Mouse (Mus musculus) forebrain, embryonic 14.5 days (tissue): Measurements from ENCODE around the gene Mepe. TPM values are rescaled to one million over a fixed set of nuclear protein-coding genes. Genes with fewer than 3 reads are reported as not detected.

Experiments
- ATAC-seq: fragments of 200-750 bp; cut with Nextera tagmentation; 2 replicates; pipeline ENCODE4 v1.8.0; 2017; ENCODE audit warnings: mild to moderate bottlenecking, moderate library complexity
- DNase-seq: peaks from one replicate; pipeline ENCODE4 v3.0.0-alpha.2; 2015; ENCODE audit warnings: low spot score
- H3K27ac ChIP-seq: fragments of 300-500 bp; sonication (generic); 2 replicates; pipeline ENCODE4 v1.5.1; 2014; ENCODE audit warnings: low read depth, mild to moderate bottlenecking, control low read depth, low read length, moderate library complexity
- H3K27me3 ChIP-seq: fragments of 300-500 bp; sonication (generic); replicated peaks from 2 replicates; pipeline ENCODE4 v1.6.1; 2014; ENCODE audit warnings: low read length, control low read depth, mixed read lengths; ENCODE audit not compliant: control insufficient read depth, insufficient read depth
- H3K36me3 ChIP-seq: fragments of 300-500 bp; sonication (generic); 2 replicates; pipeline ENCODE4 v1.6.1; 2014; ENCODE audit warnings: low read length, control low read depth; ENCODE audit not compliant: control insufficient read depth, insufficient read depth
- H3K4me1 ChIP-seq: fragments of 300-500 bp; sonication (generic); 2 replicates; pipeline ENCODE4 v1.6.1; 2014; ENCODE audit warnings: antibody characterized with exemption, low read length, control low read depth; ENCODE audit not compliant: control insufficient read depth, insufficient read depth
- H3K4me2 ChIP-seq: fragments of 300-500 bp; sonication (generic); 2 replicates; pipeline ENCODE4 v1.6.1; 2014; ENCODE audit warnings: mild to moderate bottlenecking, control low read depth, low read length
- H3K4me3 ChIP-seq: fragments of 300-500 bp; sonication (generic); 2 replicates; pipeline ENCODE4 v1.5.1; 2014; ENCODE audit warnings: low read depth, low read length, control low read depth
- H3K9ac ChIP-seq: fragments of 300-500 bp; sonication (generic); 2 replicates; pipeline ENCODE4 v1.6.1; 2014; ENCODE audit warnings: mild to moderate bottlenecking, low read length, control low read depth, moderate library complexity
- H3K9me3 ChIP-seq: fragments of 300-500 bp; sonication (generic); replicated peaks from 2 replicates; pipeline ENCODE4 v1.6.1; 2016; ENCODE audit warnings: low read length, control low read depth, mixed read lengths; ENCODE audit not compliant: control insufficient read depth
- WGBS: fragments of 180-500 bp; shearing (Covaris S2); extraction: QIAGEN DNeasy Blood & Tissue Kit; methylation state at CpG from one replicate; pipeline ENCODE4 v1.1.7; 2014; 5-methylcytosine and 5-hydroxymethylcytosine counted together
- microRNA-seq: library from miRNA; unstranded; fragments of <30 nt; microRNA quantifications from one replicate; pipeline ENCODE4, GENCODE M21; 2016
- polyA plus RNA-seq: library from polyadenylated mRNA; unstranded; fragments of >200 nt; fragmentation: Nextera tagmentation; extraction: Ambion mirVana; gene quantifications from 2 replicates; pipeline ENCODE4 v1.2.1, GENCODE M21; 2014

Gene Mepe
- polyA plus RNA-seq, 1 experiment from 2014 or later = not detected

DNA sequence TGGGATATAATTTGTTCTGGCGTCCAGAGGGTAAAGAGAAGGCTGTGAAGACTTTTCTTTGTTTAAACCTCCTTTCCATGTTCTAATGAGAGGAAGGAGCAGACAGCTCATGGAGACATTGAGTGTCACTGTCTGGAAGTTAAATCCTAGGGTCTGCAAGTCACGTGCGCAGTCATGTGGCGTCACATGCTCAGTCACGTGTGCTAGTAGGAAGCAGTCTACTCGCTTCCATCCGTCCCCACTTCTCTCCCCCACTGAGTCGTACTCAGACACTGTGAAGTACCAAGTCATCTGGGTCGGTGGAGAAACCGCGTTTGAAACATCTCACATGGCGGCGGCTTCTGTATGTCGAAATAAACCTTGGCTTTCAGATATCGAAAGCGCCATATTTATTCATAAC lies 60.4 kb downstream of the Mepe start:
- ATAC-seq = no peak
- Histone ChIP-seq H3K9me3 (no peaks in the 10 kb centered on the region), H3K9ac (no peak overlapping the region)

GRCm38 (mm10) chr5:104386908-104387307 lies 61.8 kb downstream of the Mepe start:
- Histone ChIP-seq H3K27me3 (no peaks in the 10 kb centered on the region), H3K36me3 (no peaks in the 10 kb centered on the region)
- no peak for ATAC-seq

More for the DNA sequence above, 60.4 kb downstream of the Mepe start:
- Histone ChIP-seq H3K4me3 (no peak overlapping the region), H3K27me3 (no peaks in the 10 kb centered on the region), H3K4me1 (no peaks in the 10 kb centered on the region), H3K27ac (no peak overlapping the region), H3K4me2 (no peak overlapping the region), H3K36me3 (no peaks in the 10 kb centered on the region)
- 94% methylated on average over 16 of the region's 16 CpGs for WGBS
- DNase-seq = no peak

More at GRCm38 (mm10) chr5:104386908-104387307, 61.8 kb downstream of the Mepe start:
- no peak overlapping the region for H3K9ac ChIP-seq
- H3K27ac ChIP-seq = no peak overlapping the region
- H3K4me2 ChIP-seq = no peak overlapping the region
- 86% methylated on average over 5 of the region's 5 CpGs for WGBS
- H3K9me3 ChIP-seq = no peaks in the 10 kb centered on the region
- DNase-seq = peak; percentile 4
- H3K4me1 ChIP-seq = no peaks in the 10 kb centered on the region
- H3K4me3 ChIP-seq = no peak overlapping the region

Small RNAs within 50 kb of the gene (microRNA-seq; reads per million reads assigned to microRNA genes)
- gene Gm23616 = not detected

Other genes starting within 250 kb of the Mepe start
- gene Gm17660, start 247.7 kb upstream of the Mepe start, polyA plus RNA-seq = 0.44 TPM in 1 of 2 replicates, not detected in the other
- 70.4 and 93.1 TPM in 2 replicates for gene Sparcl1, start 211.6 kb upstream of the Mepe start, polyA plus RNA-seq
- not detected in 2 replicates for gene Dspp, start 154.6 kb upstream of the Mepe start, polyA plus RNA-seq
- gene Dmp1, start 122.7 kb upstream of the Mepe start, polyA plus RNA-seq = 0.36 and 0.54 TPM in 2 replicates
- 0.41 and 0.82 TPM in 2 replicates for gene Ibsp, start 26.2 kb upstream of the Mepe start, polyA plus RNA-seq
- 11.6 and 17.0 TPM in 2 replicates for gene Spp1, start 109.8 kb downstream of the Mepe start, polyA plus RNA-seq
- gene Pkd2, start 134.1 kb downstream of the Mepe start, polyA plus RNA-seq = 6.3 and 7.3 TPM in 2 replicates
- 9.6 and 10.6 TPM in 2 replicates for gene BC005561, start 183.0 kb downstream of the Mepe start, polyA plus RNA-seq